Mouse (Mus musculus) C2C12 (cell line): Measurements from ENCODE around the gene Lsamp.

Experiments used
- CTCF ChIP-seq: IDR thresholded peaks from one replicate; pipeline ENCODE4 v1.5.1; 2011; ENCODE audit not compliant: control insufficient read depth, insufficient read depth, insufficient read length
- MAX ChIP-seq: IDR thresholded peaks from one replicate; pipeline ENCODE4 v1.6.1; 2011; ENCODE audit warnings: mild to moderate bottlenecking, control low read depth
- MYOD1 ChIP-seq: IDR thresholded peaks from one replicate; pipeline ENCODE4 v1.6.1; 2011; ENCODE audit warnings: low read depth; ENCODE audit not compliant: control insufficient read depth, insufficient read length
- USF1 ChIP-seq: IDR thresholded peaks from one replicate; pipeline ENCODE4 v1.6.1; 2011; ENCODE audit warnings: low read depth, mild to moderate bottlenecking, control low read depth, moderate library complexity

GRCm38 (mm10) chr16:40685531-40685930 is 701.4 kb downstream of the Lsamp start:
- no peak for TF ChIP-seq CTCF
- TF ChIP-seq MYOD1: no peak
- no peak for TF ChIP-seq USF1
- TF ChIP-seq MAX: no peak
